Mouse (Mus musculus): ENCODE measurements around the gene Ndufb4.

DNA sequence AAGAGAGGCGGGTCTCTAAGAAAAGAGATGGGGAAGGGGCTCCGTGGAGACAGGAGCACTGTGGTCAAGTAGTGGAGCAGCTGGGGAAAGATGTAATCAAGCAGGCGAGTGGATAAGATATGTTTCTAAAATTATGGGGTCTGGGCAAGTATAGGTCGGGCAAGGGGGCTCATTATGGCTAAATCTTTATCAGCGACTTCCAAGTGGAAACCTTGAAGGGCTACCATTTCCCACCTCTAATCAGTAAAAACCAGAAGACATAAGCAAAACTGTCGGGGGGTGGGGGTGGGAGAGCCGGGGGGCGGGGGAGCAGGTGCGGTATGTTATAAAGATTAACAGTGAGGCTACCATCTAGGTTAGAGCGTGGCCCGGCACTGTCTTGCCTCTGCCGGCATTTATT lies 32.6 kb upstream of the Ndufb4 start:
- no peak for TF ChIP-seq CTCF (conservative IDR thresholded peaks at IDR 0.05; ENCODE audit: insufficient read depth, insufficient read length, low read depth, low read length)
- no peak for TF ChIP-seq POLR2A (IDR thresholded peaks at IDR 0.05; ENCODE audit: low read depth, low read length)

Measured in kidney, adult 2 months (tissue).